Mouse (Mus musculus) forebrain, embryonic 13.5 days (tissue): ENCODE results near the gene Tmc8. TPM values are rescaled to one million over a fixed set of nuclear protein-coding genes. Genes with fewer than 3 reads are reported as not detected.

Experiments used
- ATAC-seq: fragments of 200-750 bp; cut with Nextera tagmentation; 2 replicates; pipeline ENCODE4 v1.8.0; 2017
- H3K27ac ChIP-seq: fragments of 300-500 bp; sonication (generic); 2 replicates; pipeline ENCODE4 v1.5.1; 2015; ENCODE audit warnings: inconsistent platforms, mild to moderate bottlenecking, moderate library complexity
- H3K27me3 ChIP-seq: fragments of 300-500 bp; sonication (generic); 2 replicates; pipeline ENCODE4 v1.6.1; 2015; ENCODE audit warnings: mild to moderate bottlenecking, inconsistent platforms
- H3K36me3 ChIP-seq: fragments of 300-500 bp; sonication (generic); 2 replicates; pipeline ENCODE4 v1.6.1; 2015; ENCODE audit warnings: mild to moderate bottlenecking, inconsistent platforms; ENCODE audit not compliant: poor library complexity, severe bottlenecking
- H3K4me1 ChIP-seq: fragments of 300-500 bp; sonication (generic); 2 replicates; pipeline ENCODE4 v1.6.1; 2015; ENCODE audit warnings: inconsistent platforms
- H3K4me2 ChIP-seq: fragments of 300-500 bp; sonication (generic); 2 replicates; pipeline ENCODE4 v1.6.1; 2015; ENCODE audit warnings: inconsistent platforms, mild to moderate bottlenecking, moderate library complexity
- H3K4me3 ChIP-seq: fragments of 300-500 bp; sonication (generic); 2 replicates; pipeline ENCODE4 v1.5.1; 2015; ENCODE audit warnings: mild to moderate bottlenecking, inconsistent platforms
- H3K9ac ChIP-seq: fragments of 300-500 bp; sonication (generic); 2 replicates; pipeline ENCODE4 v1.6.1; 2015; ENCODE audit warnings: mild to moderate bottlenecking, inconsistent platforms
- H3K9me3 ChIP-seq: fragments of 300-500 bp; sonication (generic); replicated peaks from 2 replicates; pipeline ENCODE4 v1.6.1; 2016; ENCODE audit warnings: inconsistent platforms
- WGBS: fragments of 180-500 bp; shearing (Covaris S2); methylation state at CpG from one replicate; pipeline ENCODE4 v1.1.7; 2015; 5-methylcytosine and 5-hydroxymethylcytosine counted together
- polyA plus RNA-seq: library from polyadenylated mRNA; unstranded; fragments of >200 nt; fragmentation: Nextera tagmentation; extraction: Ambion mirVana; gene quantifications from 2 replicates; pipeline ENCODE4 v1.2.1, GENCODE M21; 2015

Tmc8 gene
- polyA plus RNA-seq, 1 experiment from 2014 or later: 0.45 TPM

GRCm38 (mm10) chr11:117821868-117822267 lies 40.0 kb downstream of the Tmc8 start:
- H3K36me3 ChIP-seq: peaks cover 70% of the 10 kb centered on the region
- no peak overlapping the region for H3K27ac ChIP-seq
- no peak for ATAC-seq
- 89% methylated on average over 9 of the region's 9 CpGs for WGBS
- no peaks in the 10 kb centered on the region for H3K9me3 ChIP-seq
- no peak overlapping the region for H3K4me2 ChIP-seq
- no peak overlapping the region for H3K9ac ChIP-seq
- H3K27me3 ChIP-seq: no peaks in the 10 kb centered on the region
- peaks cover 47% of the 10 kb centered on the region for H3K4me1 ChIP-seq
- no peak overlapping the region for H3K4me3 ChIP-seq

- Histone ChIP-seq H3K27me3 (no peaks in the 10 kb centered on the region), H3K4me2 (no peak overlapping the region; the same call in 1 of the 2 replicates), H3K27ac (no peak overlapping the region), H3K9me3 (no peaks in the 10 kb centered on the region), H3K4me1 (peaks cover 56% of the 10 kb centered on the region), H3K4me3 (no peak overlapping the region), H3K9ac (peak overlapping the region; percentile 34; the same call in 1 of the 2 replicates), H3K36me3 (peaks cover 60% of the 10 kb centered on the region)
- 82% methylated on average over 7 of the region's 7 CpGs for WGBS
- no peak for ATAC-seq
These were observed 40.9 kb downstream of the Tmc8 start for GRCm38 (mm10) chr11:117822728-117823241.

GRCm38 (mm10) chr11:117823411-117823810 lies 41.5 kb downstream of the Tmc8 start:
- Histone ChIP-seq H3K4me2 (peak overlapping the region; percentile 86; the same call in 1 of the 2 replicates), H3K36me3 (peaks cover 54% of the 10 kb centered on the region), H3K4me3 (no peak overlapping the region), H3K9me3 (no peaks in the 10 kb centered on the region), H3K27me3 (no peaks in the 10 kb centered on the region), H3K4me1 (peaks cover 63% of the 10 kb centered on the region), H3K9ac (no peak overlapping the region), H3K27ac (no peak overlapping the region)
- no peak for ATAC-seq
- 93% methylated on average over 6 of the region's 6 CpGs for WGBS

GRCm38 (mm10) chr11:117824060-117824969 lies 42.4 kb downstream of the Tmc8 start:
- H3K4me1 ChIP-seq: peaks cover 66% of the 10 kb centered on the region
- H3K9ac ChIP-seq: peak overlapping the region; percentile 82
- no peaks in the 10 kb centered on the region for H3K27me3 ChIP-seq
- peak overlapping the region; percentile 89; the same call in 1 of the 2 replicates for H3K27ac ChIP-seq
- 13% methylated on average over 23 of the region's 23 CpGs for WGBS
- peaks cover 45% of the 10 kb centered on the region for H3K36me3 ChIP-seq
- H3K4me3 ChIP-seq: peak overlapping the region; percentile 56
- H3K4me2 ChIP-seq: peak overlapping the region; percentile 86
- no peaks in the 10 kb centered on the region for H3K9me3 ChIP-seq
- peak; percentile 76 for ATAC-seq

- WGBS: under 1% methylated on average over 34 of the region's 34 CpGs
- Histone ChIP-seq H3K9ac (peak within 1 kb of the TSS; percentile 82), H3K36me3 (peaks cover 33% of the 10 kb centered on the region), H3K9me3 (no peaks in the 10 kb centered on the region), H3K27me3 (no peaks in the 10 kb centered on the region), H3K4me1 (peaks cover 63% of the 10 kb centered on the region), H3K4me2 (peak within 1 kb of the TSS; percentile 86), H3K27ac (peak within 1 kb of the TSS; percentile 89), H3K4me3 (peak within 1 kb of the TSS; percentile 56)
- peak; percentile 72 for ATAC-seq
These were observed 43.6 kb downstream of the Tmc8 start, which contains the start of the genes Afmid and Tk1 for GRCm38 (mm10) chr11:117825333-117826101. TSS of gene Afmid (plus strand) at chr11:117825924. TSS of gene Tk1 (minus strand) at chr11:117826092.

- Histone ChIP-seq H3K4me1 (peaks cover 63% of the 10 kb centered on the region), H3K4me3 (peak overlapping the region; percentile 56), H3K27ac (peak overlapping the region; percentile 89), H3K9ac (peak overlapping the region; percentile 82), H3K27me3 (no peaks in the 10 kb centered on the region), H3K9me3 (no peaks in the 10 kb centered on the region), H3K36me3 (peaks cover 27% of the 10 kb centered on the region), H3K4me2 (peak overlapping the region; percentile 86)
- ATAC-seq: no peak; the same call in 1 of the 2 replicates
- WGBS: 3% methylated on average over 5 of the region's 5 CpGs
These were observed 44.3 kb downstream of the Tmc8 start for GRCm38 (mm10) chr11:117826164-117826563.

- no peaks in the 10 kb centered on the region for H3K27me3 ChIP-seq
- H3K27ac ChIP-seq: peak overlapping the region; percentile 89; the same call in 1 of the 2 replicates
- no peak for ATAC-seq
- H3K4me3 ChIP-seq: no peak overlapping the region
- H3K9ac ChIP-seq: 0 out of 2 replicates have a peak overlapping the region, but pooled peaks have one; percentile 26
- peak overlapping the region; percentile 86 for H3K4me2 ChIP-seq
- 74% methylated on average over 8 of the region's 8 CpGs for WGBS
- peaks cover 19% of the 10 kb centered on the region for H3K36me3 ChIP-seq
- H3K4me1 ChIP-seq: peaks cover 66% of the 10 kb centered on the region
- no peaks in the 10 kb centered on the region for H3K9me3 ChIP-seq
These were observed 45.0 kb downstream of the Tmc8 start for GRCm38 (mm10) chr11:117826916-117827315.

GRCm38 (mm10) chr11:117827386-117827785 lies 45.5 kb downstream of the Tmc8 start:
- no peaks in the 10 kb centered on the region for H3K27me3 ChIP-seq
- no peaks in the 10 kb centered on the region for H3K9me3 ChIP-seq
- peaks cover 15% of the 10 kb centered on the region for H3K36me3 ChIP-seq
- H3K4me1 ChIP-seq: peaks cover 71% of the 10 kb centered on the region
- H3K9ac ChIP-seq: 0 out of 2 replicates have a peak overlapping the region, but pooled peaks have one; percentile 26
- no peak for ATAC-seq
- H3K4me2 ChIP-seq: 0 out of 2 replicates have a peak overlapping the region, but pooled peaks have one; percentile 86
- no peak overlapping the region for H3K4me3 ChIP-seq
- WGBS: 77% methylated on average over 3 of the region's 3 CpGs
- no peak overlapping the region for H3K27ac ChIP-seq

GRCm38 (mm10) chr11:117828149-117828887 lies 46.4 kb downstream of the Tmc8 start:
- peak overlapping the region; percentile 41; the same call in 1 of the 2 replicates for H3K27ac ChIP-seq
- H3K4me2 ChIP-seq: no peak overlapping the region
- peaks cover 69% of the 10 kb centered on the region for H3K4me1 ChIP-seq
- WGBS: 73% methylated on average over 18 of the region's 18 CpGs
- no peak overlapping the region for H3K4me3 ChIP-seq
- no peaks in the 10 kb centered on the region for H3K27me3 ChIP-seq
- H3K36me3 ChIP-seq: peaks cover 6% of the 10 kb centered on the region; the same call in 1 of the 2 replicates
- ATAC-seq: no peak
- peak overlapping the region; percentile 26; the same call in 1 of the 2 replicates for H3K9ac ChIP-seq
- H3K9me3 ChIP-seq: no peaks in the 10 kb centered on the region

GRCm38 (mm10) chr11:117828888-117829604 lies 47.2 kb downstream of the Tmc8 start:
- no peak overlapping the region for H3K4me3 ChIP-seq
- H3K4me2 ChIP-seq: no peak overlapping the region
- H3K36me3 ChIP-seq: no peaks in the 10 kb centered on the region
- H3K27ac ChIP-seq: peak overlapping the region; percentile 41
- H3K9me3 ChIP-seq: no peaks in the 10 kb centered on the region
- WGBS: 57% methylated on average over 9 of the region's 9 CpGs
- H3K27me3 ChIP-seq: no peaks in the 10 kb centered on the region
- H3K4me1 ChIP-seq: peaks cover 62% of the 10 kb centered on the region
- no peak for ATAC-seq
- H3K9ac ChIP-seq: 0 out of 2 replicates have a peak overlapping the region, but pooled peaks have one; percentile 3
